Mouse (Mus musculus): ENCODE results near the gene Ormdl3.

Gene Ormdl3

GRCm38 (mm10) chr11:98587684-98588546, 747 bp upstream of the Ormdl3 start:
- DNase-seq, result peak in 1 of 2 experiments; percentile 52

- peak in 1 of 2 experiments; percentile 31 for DNase-seq
Measured at GRCm38 (mm10) chr11:98586087-98586891, 879 bp downstream of the Ormdl3 start.

DNA sequence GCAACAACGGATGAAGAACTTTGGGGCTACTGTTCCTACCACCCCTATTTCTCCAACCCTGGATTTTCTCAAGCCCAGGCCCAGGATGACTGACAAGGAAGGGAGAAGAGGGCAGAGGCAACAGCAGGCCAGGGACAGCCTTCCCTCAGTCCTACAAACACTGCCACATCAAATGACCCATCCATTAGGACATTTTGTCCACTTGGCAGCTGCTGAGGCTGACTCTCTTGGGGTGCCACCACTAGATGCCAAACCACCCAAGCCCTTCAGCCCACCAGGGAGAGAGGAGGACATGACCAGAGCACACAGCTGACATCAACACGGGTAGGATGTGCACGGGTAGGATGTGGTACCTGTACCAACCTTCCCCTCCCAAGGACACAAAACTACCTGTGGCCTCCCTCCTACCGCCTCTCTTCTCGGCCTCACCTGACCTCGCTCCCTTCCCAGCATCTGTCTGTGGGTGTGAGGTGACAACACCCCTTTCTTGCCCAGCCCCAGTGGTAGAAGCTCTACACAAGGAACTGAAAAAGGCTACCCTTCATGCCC, 2.5 kb downstream of the Ormdl3 start:
- DNase-seq, result no peak

- no peak for DNase-seq
Measured at GRCm38 (mm10) chr11:98584146-98584545, 3.0 kb downstream of the Ormdl3 start.

DNA sequence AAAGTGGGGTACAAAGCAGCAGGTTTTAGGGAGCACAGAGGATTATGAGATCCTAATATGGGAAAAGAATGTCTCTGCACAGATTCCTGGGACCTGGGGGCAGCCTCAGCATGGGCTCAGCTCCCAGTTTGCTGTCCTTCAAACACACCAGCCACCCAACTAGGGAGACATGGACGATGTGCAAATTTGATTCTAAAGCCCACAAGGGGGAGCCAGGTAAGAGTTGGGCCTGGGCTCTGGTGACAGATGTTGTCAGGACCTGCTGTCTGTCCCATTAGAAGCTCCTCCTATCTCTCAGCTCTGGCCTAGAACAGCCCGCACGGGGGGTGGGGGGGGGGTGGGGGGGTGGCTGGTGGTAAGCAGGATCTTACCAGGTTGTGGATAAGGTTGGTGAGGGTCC, 3.6 kb downstream of the Ormdl3 start:
- DNase-seq, result no peak

DNA sequence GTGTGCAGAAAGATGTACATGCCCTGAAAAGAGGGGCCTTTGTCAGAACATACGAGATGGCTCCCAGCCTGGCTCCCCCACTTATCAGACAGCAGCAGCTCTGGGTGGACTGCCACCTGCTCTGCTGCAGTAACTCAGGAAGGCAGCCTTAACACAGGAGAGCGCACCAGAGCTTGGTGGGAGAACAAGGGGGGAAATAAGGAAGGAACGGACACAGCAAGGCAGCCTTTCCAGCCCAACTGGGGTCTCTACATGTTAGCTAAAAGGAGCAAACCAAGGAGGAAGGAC, 4.0 kb downstream of the Ormdl3 start:
- no peak for DNase-seq

- no peak for DNase-seq
Measured at GRCm38 (mm10) chr11:98582551-98583264, 4.5 kb downstream of the Ormdl3 start.

GRCm38 (mm10) chr11:98582030-98582388, 5.2 kb downstream of the Ormdl3 start:
- no peak for DNase-seq

DNA sequence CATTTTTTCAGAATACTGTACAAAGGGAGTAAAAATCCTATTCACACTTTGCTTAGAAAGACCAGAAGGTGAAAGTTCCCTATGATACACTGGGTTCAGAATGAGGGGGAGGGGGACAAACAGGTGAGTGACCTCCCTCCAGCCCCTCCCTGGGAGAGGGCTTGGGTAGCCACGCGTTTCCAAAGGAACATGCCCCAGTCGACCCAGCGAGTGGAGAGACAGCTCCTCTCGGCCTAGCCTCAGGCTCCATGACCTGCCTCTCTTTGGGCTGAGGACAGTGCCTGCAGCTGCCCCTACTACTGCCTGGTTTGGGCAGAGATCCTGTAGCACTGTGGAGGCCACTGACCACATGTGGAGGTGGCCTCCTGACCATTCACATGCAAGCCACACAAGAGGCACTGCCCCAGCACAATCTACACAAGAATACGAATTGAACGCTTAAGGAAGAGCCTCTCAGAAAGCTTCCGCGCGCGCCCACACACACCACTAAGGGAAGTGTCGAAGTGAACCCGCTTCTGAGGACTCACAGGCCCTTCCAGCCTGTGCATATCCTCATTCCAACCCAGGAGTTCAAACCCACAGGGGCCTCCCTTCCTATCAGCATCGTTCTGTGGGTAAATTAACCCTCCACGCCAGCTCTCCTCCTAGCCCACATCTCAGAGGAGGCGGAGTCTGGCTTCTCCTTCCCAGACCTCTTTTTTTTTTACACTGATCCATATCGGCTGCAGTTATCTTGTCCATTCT, 5.7 kb downstream of the Ormdl3 start:
- DNase-seq, result no peak

DNA sequence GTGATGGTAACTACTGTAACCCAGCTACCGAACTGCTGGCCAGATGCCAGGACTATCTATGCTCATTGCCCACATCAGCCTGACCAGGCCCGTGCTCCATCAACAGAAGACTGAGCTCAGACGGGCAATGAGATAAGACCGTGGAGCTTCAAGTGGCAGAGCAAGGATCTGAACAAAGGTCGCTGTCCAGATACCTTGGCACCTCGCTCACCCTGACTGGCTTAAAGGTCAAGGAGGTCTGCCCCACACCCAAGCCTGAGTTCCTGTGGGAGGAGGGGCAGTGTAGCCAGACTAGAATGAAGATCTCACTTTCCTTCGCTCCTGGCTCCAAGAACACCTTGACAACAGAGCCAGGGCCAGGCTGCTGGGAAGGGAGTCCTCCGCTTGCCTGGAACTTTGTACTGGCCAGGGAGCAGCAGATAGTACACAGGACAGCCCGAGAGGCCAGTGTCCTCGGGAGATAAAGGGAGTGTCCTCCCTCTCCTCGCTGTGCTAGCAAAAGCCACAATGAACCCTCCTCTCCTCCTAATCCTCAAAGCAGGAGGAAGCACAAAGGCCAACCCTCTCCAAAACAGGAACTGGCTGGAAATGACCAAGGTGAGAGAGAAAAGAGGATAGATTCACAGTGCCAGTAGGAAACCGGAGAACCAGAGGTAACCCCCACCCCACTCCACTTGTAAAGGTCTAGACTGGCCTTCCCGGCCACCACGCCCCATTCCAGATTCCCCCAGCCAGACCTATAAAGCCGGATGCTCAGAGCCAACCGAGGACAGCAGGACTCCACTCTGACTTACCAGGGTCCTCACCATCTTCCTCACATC, 6.7 kb downstream of the Ormdl3 start:
- no peak for DNase-seq

DNA sequence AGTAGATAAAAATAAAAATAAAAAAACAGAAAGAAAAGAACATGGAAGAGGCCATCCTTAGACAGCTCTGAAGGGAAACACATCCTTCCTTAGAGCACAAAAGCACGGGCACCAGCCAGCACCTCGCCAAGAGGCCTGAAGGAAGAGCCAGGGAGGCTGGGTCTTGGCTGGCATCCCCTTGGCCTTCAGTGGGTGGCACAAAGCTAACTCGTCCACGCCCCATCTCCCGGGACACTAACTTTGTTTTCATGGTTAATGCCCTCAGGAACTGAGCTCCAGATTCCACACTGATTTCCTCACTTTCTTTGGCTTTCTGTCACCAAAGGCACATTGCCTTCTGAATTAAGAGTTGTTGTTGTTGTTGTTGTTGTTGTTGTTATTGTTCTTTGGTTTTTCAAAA, 9.4 kb downstream of the Ormdl3 start:
- DNase-seq, result no peak

GRCm38 (mm10) chr11:98569461-98569860, 17.7 kb downstream of the Ormdl3 start:
- no peak for DNase-seq

- no peak for DNase-seq
Measured at GRCm38 (mm10) chr11:98568326-98568725, 18.8 kb downstream of the Ormdl3 start.

- DNase-seq, result no peak
Measured at GRCm38 (mm10) chr11:98563921-98564414, 23.2 kb downstream of the Ormdl3 start.

DNA sequence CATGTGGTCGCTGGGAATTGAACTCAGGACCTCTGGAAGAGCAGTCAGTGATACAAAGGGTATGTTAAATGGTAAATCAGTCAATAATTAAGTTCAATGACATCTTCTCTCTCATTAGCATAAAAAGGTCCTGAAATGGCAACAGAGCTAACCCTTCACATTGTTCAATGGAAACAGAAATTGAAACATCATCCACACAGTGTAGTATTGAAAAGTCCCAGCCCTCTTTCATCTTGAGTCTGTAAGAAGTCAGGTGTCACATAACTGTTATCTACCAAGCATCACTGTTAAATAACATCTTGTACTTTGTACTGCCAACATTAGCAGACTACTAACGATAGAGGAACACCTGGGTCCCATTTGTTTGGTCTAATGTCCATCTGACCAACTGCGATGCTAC, 24.1 kb downstream of the Ormdl3 start:
- DNase-seq, result no peak

DNA sequence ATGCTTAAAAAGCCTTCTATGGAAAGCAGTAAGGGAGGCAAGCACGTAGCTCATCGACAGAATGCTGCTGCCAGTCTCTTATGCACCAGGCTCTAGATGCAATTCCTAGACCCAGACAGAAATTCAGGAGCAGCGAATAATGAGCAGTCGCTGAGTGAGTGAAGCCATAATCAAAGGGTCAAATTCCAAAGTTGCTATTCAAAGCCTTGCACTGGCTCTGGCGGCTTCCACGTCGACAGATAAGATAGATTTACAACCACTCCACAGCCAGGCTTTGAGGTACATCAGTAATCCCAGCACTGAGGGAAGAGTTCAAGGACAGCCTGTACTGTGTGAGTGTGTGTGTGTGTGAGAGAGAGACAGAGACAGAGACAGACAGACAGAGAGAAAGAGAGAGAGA, 26.2 kb downstream of the Ormdl3 start:
- no peak for DNase-seq

GRCm38 (mm10) chr11:98555124-98555700, 32.0 kb downstream of the Ormdl3 start:
- no peak for DNase-seq

GRCm38 (mm10) chr11:98553966-98554365, 33.2 kb downstream of the Ormdl3 start:
- DNase-seq, result no peak

DNA sequence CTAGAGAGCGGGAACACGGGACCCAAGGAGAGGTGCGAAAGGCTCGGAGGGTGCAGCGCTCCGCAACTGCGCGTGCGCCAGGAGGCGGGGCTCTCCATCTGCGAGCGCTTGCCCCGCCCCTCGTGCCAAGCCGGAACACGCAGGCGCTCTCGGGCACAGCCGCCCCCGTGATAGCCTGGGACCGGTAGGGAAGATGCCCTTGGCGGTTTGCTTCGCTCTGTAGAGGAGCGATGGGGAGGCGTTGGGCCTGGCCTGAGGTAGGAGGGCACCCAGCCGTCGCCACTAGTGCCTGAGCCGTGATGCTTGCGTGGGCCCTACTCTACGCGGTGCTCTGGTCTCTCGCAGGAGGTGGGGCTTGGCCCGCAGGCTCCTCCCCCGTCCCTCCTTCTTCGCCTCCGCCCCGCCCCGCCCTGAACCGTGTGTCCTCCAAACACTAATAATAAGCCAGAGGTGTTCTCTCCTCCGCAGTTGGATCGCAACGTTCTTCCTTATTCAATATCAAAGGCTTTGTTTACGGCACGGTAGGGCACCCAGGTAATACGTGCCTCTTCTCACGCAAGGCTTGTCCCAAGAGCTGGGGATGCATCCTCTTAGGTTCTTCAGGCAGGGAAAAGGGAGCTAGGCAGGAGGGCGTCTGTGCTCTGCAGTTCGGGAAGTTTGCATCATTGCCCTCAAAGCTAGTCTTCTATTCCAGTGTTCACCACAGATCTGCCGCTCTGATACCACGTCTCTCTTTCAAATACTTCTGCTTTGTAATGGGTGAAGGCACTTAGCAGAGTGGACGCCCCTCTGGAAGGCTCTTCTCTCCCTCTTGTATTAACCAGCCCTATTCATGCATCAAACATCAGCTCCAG, 36.0 kb downstream of the Ormdl3 start, which contains the start of gene Zpbp2:
Gene Zpbp2, plus strand, starts transcription at position 123 of the 854 bp plus-strand sequence.
- peak; percentile 91 for DNase-seq

Measured in thymus, adult 18-20 months (tissue).